In the genomic region with DNA sequence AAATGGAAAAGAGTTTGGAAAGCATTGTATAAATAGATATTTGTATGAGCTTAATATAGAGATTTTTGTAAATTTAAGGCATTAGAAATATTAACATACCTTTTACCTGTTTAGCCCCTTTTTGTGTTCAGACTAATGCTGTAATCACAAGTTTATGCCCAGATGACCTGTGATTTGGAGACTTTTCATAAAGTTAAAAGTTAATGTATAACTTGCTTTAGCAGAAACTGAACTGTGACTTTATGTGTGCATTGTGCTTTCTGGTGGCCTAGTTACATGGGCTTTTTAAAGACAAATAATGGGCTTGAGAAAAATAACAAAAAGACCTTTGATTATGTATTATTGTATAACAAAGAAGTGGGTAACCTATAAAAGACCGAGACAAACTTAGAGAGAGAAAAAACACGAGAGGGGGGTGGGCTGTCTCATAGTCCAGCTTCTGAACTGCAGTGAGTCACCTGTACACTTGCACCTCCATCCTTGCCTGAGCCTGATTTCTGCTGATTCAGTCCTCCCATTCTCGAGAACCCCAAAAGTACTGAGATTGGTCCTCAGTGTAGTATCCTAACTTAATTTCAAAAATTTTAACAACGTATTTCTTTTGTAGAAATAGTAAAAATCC, we compare ENCODE assay signal across 19 mouse cellular contexts.
"Had no signal": no experiment of that assay in that cellular context is flagged by ENCODE, and none has a peak within 500 bp of the region (broad histone marks: within the 10 kb centered on the region; RNA-seq: fewer than 3 reads in every experiment).

No protein-coding gene starts in this region.

- ATAC-seq: liver, postnatal 0 days; lung, postnatal 0 days; midbrain, embryonic 13.5 days; midbrain, embryonic 15.5 days had no signal

- H3K9me3 ChIP-seq: liver, embryonic 15.5 days; lung, embryonic 15.5 days; megakaryocyte, embryonic 14.5 days; midbrain, embryonic 13.5 days; midbrain, embryonic 15.5 days; neural tube, embryonic 12.5 days had no signal

- H3K4me1 ChIP-seq: liver, embryonic 15.5 days; lung, embryonic 15.5 days; megakaryocyte, embryonic 14.5 days; midbrain, embryonic 13.5 days; midbrain, embryonic 15.5 days; neural tube, embryonic 12.5 days had no signal

- H3K27me3 ChIP-seq: liver, embryonic 15.5 days; lung, embryonic 15.5 days; megakaryocyte, embryonic 14.5 days; midbrain, embryonic 13.5 days; midbrain, embryonic 15.5 days; neural tube, embryonic 12.5 days had no signal

- H3K9ac ChIP-seq: liver, embryonic 15.5 days; liver, postnatal 0 days; lung, embryonic 15.5 days; midbrain, embryonic 13.5 days; midbrain, embryonic 15.5 days; neural tube, embryonic 12.5 days had no signal

- H3K36me3 ChIP-seq: liver, embryonic 15.5 days; lung, embryonic 15.5 days; midbrain, embryonic 13.5 days; midbrain, embryonic 15.5 days; neural tube, embryonic 12.5 days had no signal

- H3K27ac ChIP-seq: liver, embryonic 15.5 days; lung, embryonic 15.5 days; macrophage; midbrain, embryonic 13.5 days; midbrain, embryonic 15.5 days; neural tube, embryonic 12.5 days had no signal

- H3K4me2 ChIP-seq: liver, embryonic 15.5 days; lung, embryonic 15.5 days; midbrain, embryonic 11.5 days; midbrain, embryonic 13.5 days; midbrain, embryonic 15.5 days; neural tube, embryonic 12.5 days had no signal

- H3K4me3 ChIP-seq: liver, embryonic 15.5 days; lung, embryonic 15.5 days; megakaryocyte, embryonic 14.5 days; midbrain, embryonic 13.5 days; midbrain, embryonic 15.5 days; neural tube, embryonic 12.5 days had no signal

- DNase-seq: liver, postnatal 0 days; lung, adult 2 months; lung, postnatal 14 days; lung, postnatal 36 days; right cerebral cortex, postnatal 14 days; right cerebral cortex, postnatal 4 days; spleen, adult 18-20 months; thymus, adult 2 months; thymus, postnatal 25 days; thymus, postnatal 4 days had no signal
